Mouse (Mus musculus) heart, postnatal 0 days (tissue): ENCODE data around the gene Pim1. TPM values are rescaled to one million over a fixed set of nuclear protein-coding genes. Genes with fewer than 3 reads are reported as not detected.
"Not testable (repeated sequence)": the region's sequence is repeated elsewhere in the genome, so short reads cannot be mapped to it uniquely, and the experiment has no call there.

Experiments
- ATAC-seq: fragments of 200-750 bp; cut with Nextera tagmentation; 2 replicates; pipeline ENCODE4 v1.8.0; 2017; ENCODE audit warnings: low read depth, moderate number of reproducible peaks, moderate library complexity; ENCODE audit not compliant: insufficient read depth
- DNase-seq: peaks from one replicate; pipeline ENCODE4 v3.0.0-alpha.2; 2016; ENCODE audit warnings: low spot score
- H3K27ac ChIP-seq: fragments of 300-500 bp; sonication (generic); 2 replicates; pipeline ENCODE4 v1.5.1; 2014; ENCODE audit warnings: low read depth, mild to moderate bottlenecking
- H3K27me3 ChIP-seq: fragments of 300-500 bp; sonication (generic); 2 replicates; pipeline ENCODE4 v1.6.1; 2014; ENCODE audit warnings: low read length, mixed read lengths; ENCODE audit not compliant: control insufficient read depth, insufficient read depth
- H3K36me3 ChIP-seq: fragments of 300-500 bp; sonication (generic); replicated peaks from 2 replicates; pipeline ENCODE4 v1.6.1; 2014; ENCODE audit warnings: low read length, mixed read lengths; ENCODE audit not compliant: control insufficient read depth, insufficient read depth
- H3K4me1 ChIP-seq: fragments of 300-500 bp; sonication (generic); 2 replicates; pipeline ENCODE4 v1.6.1; 2014; ENCODE audit warnings: antibody characterized with exemption; ENCODE audit not compliant: control insufficient read depth, insufficient read depth
- H3K4me2 ChIP-seq: fragments of 300-500 bp; sonication (generic); 2 replicates; pipeline ENCODE4 v1.6.1; 2014; ENCODE audit warnings: low read depth, mild to moderate bottlenecking, low read length, moderate library complexity
- H3K4me3 ChIP-seq: fragments of 300-500 bp; sonication (generic); 2 replicates; pipeline ENCODE4 v1.5.1; 2014; ENCODE audit warnings: low read depth, low read length
- H3K9ac ChIP-seq: fragments of 300-500 bp; sonication (generic); replicated peaks from 2 replicates; pipeline ENCODE4 v1.6.1; 2014; ENCODE audit warnings: low read depth, low read length, mixed read lengths
- H3K9me3 ChIP-seq: fragments of 300-500 bp; sonication (generic); replicated peaks from 2 replicates; pipeline ENCODE4 v1.6.1; 2016; ENCODE audit warnings: low read length; ENCODE audit not compliant: control insufficient read depth
- CTCF ChIP-seq: IDR thresholded peaks from 2 replicates; pipeline ENCODE4 v1.5.1; 2016; ENCODE audit warnings: antibody characterized with exemption, control low read depth, low read depth
- EP300 ChIP-seq: IDR thresholded peaks from 2 replicates; pipeline ENCODE4 v1.6.1; 2016; ENCODE audit warnings: antibody characterized with exemption, low read depth
- WGBS: fragments of 180-500 bp; shearing (Covaris S2); extraction: QIAGEN DNeasy Blood & Tissue Kit; methylation state at CpG from one replicate; pipeline ENCODE4 v1.1.7; 2014; 5-methylcytosine and 5-hydroxymethylcytosine counted together
- polyA plus RNA-seq: library from polyadenylated mRNA; unstranded; fragments of >200 nt; fragmentation: Nextera tagmentation; extraction: Ambion mirVana; gene quantifications from 2 replicates; pipeline ENCODE4 v1.2.1, GENCODE M21; 2015
- total RNA-seq: library from RNA; depleted of rRNA; stranded (reverse); fragments of >200 nt; gene quantifications from 2 replicates; pipeline ENCODE4 v1.2.3, GENCODE M21; 2014; ENCODE audit warnings: low replicate concordance

The Pim1 gene
- total and polyA plus RNA-seq, 2 experiments from 2014 or later = 29.2 to 58.4 TPM

- no peak overlapping the region for H3K9ac ChIP-seq
- no peak overlapping the region for H3K4me3 ChIP-seq
- H3K4me2 ChIP-seq = no peak overlapping the region
- no peaks in the 10 kb centered on the region for H3K27me3 ChIP-seq
- DNase-seq (no peak), ATAC-seq (no peak)
- no peaks in the 10 kb centered on the region for H3K9me3 ChIP-seq
- WGBS = 78% methylated on average over 6 of the region's 6 CpGs
- 0 out of 2 replicates have a peak, but pooled peaks cover 8% of the 10 kb centered on the region for H3K4me1 ChIP-seq
- TF ChIP-seq EP300 (no peak), CTCF (no peak)
- H3K27ac ChIP-seq = no peak overlapping the region
- H3K36me3 ChIP-seq = peaks cover 19% of the 10 kb centered on the region
Measured at GRCm38 (mm10) chr17:29496211-29497070, 5.9 kb downstream of the Pim1 start.

DNA sequence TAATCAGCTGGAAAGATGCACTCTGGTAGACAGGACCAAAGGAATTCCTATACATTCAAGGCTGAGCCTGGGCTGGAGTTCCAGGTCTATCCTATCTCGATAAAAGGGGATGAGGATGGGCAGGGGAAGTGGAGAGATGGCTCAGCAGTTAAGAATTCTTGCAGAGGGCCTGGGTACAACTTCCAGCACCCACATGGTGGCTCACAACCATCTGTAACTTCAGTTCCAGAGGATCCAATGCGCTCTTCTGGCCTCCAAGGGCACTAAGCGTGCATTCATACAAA lies 6.5 kb downstream of the Pim1 start:
- no peak for DNase-seq
- Histone ChIP-seq H3K27me3 (no peaks in the 10 kb centered on the region), H3K9ac (no peak overlapping the region), H3K4me3 (no peak overlapping the region), H3K4me1 (0 out of 2 replicates have a peak, but pooled peaks cover 8% of the 10 kb centered on the region), H3K36me3 (peaks cover 19% of the 10 kb centered on the region), H3K27ac (no peak overlapping the region), H3K9me3 (no peaks in the 10 kb centered on the region), H3K4me2 (no peak overlapping the region)
- 91% methylated on average over 3 of the region's 3 CpGs for WGBS
- TF ChIP-seq EP300 (no peak), CTCF (no peak)
- no peak for ATAC-seq

DNA sequence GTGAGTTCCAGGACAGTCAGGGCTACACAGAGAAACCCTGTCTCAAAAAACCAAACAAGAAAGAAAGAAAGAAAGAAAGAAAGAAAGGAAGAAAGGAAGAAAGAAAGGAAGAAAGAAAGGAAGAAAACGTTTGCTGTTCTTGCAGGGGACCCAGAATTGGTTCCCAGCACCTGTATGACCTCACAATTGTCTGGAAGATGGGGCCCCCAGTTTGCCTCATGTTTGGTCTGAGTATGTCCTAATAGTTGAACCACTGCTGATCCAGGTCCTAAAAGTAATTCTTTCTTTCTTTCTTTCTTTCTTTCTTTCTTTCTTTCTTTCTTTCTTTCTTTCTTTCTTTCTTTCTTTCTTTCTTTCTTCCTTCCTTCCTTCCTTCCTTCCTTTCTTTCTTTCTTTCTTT lies 6.9 kb downstream of the Pim1 start:
- H3K4me2 ChIP-seq, DNase-seq, H3K4me3 ChIP-seq, H3K27me3 ChIP-seq, H3K9ac ChIP-seq, ATAC-seq, H3K9me3 ChIP-seq, H3K4me1 ChIP-seq, H3K27ac ChIP-seq: not testable (repeated sequence)
- 88% methylated on average over 1 of the region's 1 CpGs for WGBS
- H3K36me3 ChIP-seq = peaks cover 19% of the 10 kb centered on the region

- ATAC-seq = no peak
- no peak overlapping the region for H3K9ac ChIP-seq
Measured at GRCm38 (mm10) chr17:29498028-29498427, 7.5 kb downstream of the Pim1 start.

GRCm38 (mm10) chr17:29498952-29499351 lies 8.4 kb downstream of the Pim1 start:
- not testable (repeated sequence) for H3K4me1 ChIP-seq, ATAC-seq, H3K27me3 ChIP-seq, H3K4me3 ChIP-seq, H3K36me3 ChIP-seq, H3K4me2 ChIP-seq, DNase-seq, H3K27ac ChIP-seq, H3K9me3 ChIP-seq, H3K9ac ChIP-seq
- 93% methylated on average over 2 of the region's 2 CpGs for WGBS

More at GRCm38 (mm10) chr17:29498028-29498427, 7.5 kb downstream of the Pim1 start:
- 40% methylated on average over 4 of the region's 4 CpGs for WGBS
- DNase-seq = no peak
- no peaks in the 10 kb centered on the region for H3K9me3 ChIP-seq
- TF ChIP-seq EP300 (no peak), CTCF (no peak)
- no peak overlapping the region for H3K4me3 ChIP-seq
- no peak overlapping the region for H3K27ac ChIP-seq
- H3K27me3 ChIP-seq = no peaks in the 10 kb centered on the region
- peaks cover 8% of the 10 kb centered on the region; the same call in 1 of the 2 replicates for H3K4me1 ChIP-seq
- peaks cover 18% of the 10 kb centered on the region for H3K36me3 ChIP-seq
- H3K4me2 ChIP-seq = no peak overlapping the region

- no peak for DNase-seq
- Histone ChIP-seq H3K36me3 (peaks cover 3% of the 10 kb centered on the region), H3K4me1 (peaks cover 9% of the 10 kb centered on the region; the same call in 1 of the 2 replicates), H3K4me3 (no peak overlapping the region), H3K4me2 (no peak overlapping the region), H3K27ac (no peak overlapping the region), H3K9ac (no peak overlapping the region), H3K9me3 (no peaks in the 10 kb centered on the region), H3K27me3 (no peaks in the 10 kb centered on the region)
- ATAC-seq = no peak
- TF ChIP-seq EP300 (no peak), CTCF (no peak)
- 74% methylated on average over 6 of the region's 6 CpGs for WGBS
Measured at GRCm38 (mm10) chr17:29499511-29499910, 9.0 kb downstream of the Pim1 start.
